Mouse (Mus musculus) liver, embryonic 11.5 days (tissue): ENCODE results near the gene Fos. TPM values are rescaled to one million over a fixed set of nuclear protein-coding genes. Genes with fewer than 3 reads are reported as not detected.

Experiments used
- ATAC-seq: fragments of 200-750 bp; cut with Nextera tagmentation; replicated peaks from 2 replicates; pipeline ENCODE4 v1.8.0; 2017; ENCODE audit warnings: moderate number of reproducible peaks, mild to moderate bottlenecking, moderate TSS enrichment, moderate library complexity; ENCODE audit not compliant: low FRiP score
- DNase-seq: peaks from one replicate; pipeline ENCODE4 v3.0.0-alpha.2; 2017; ENCODE audit warnings: low spot score
- H3K27ac ChIP-seq: fragments of 300-500 bp; sonication (generic); 2 replicates; pipeline ENCODE4 v1.5.1; 2014; ENCODE audit warnings: mild to moderate bottlenecking, low read depth, low read length, control low read depth
- H3K27me3 ChIP-seq: fragments of 300-500 bp; sonication (generic); replicated peaks from 2 replicates; pipeline ENCODE4 v1.6.1; 2014; ENCODE audit warnings: low read length, mixed read lengths; ENCODE audit not compliant: control insufficient read depth, insufficient read depth
- H3K36me3 ChIP-seq: fragments of 300-500 bp; sonication (generic); 2 replicates; pipeline ENCODE4 v1.6.1; 2014; ENCODE audit warnings: mild to moderate bottlenecking, low read length, moderate library complexity, mixed read lengths; ENCODE audit not compliant: control insufficient read depth, insufficient read depth
- H3K4me1 ChIP-seq: fragments of 300-500 bp; sonication (generic); replicated peaks from 2 replicates; pipeline ENCODE4 v1.6.1; 2014; ENCODE audit warnings: low read length, mixed read lengths; ENCODE audit not compliant: control insufficient read depth, insufficient read depth
- H3K4me2 ChIP-seq: fragments of 300-500 bp; sonication (generic); 2 replicates; pipeline ENCODE4 v1.6.1; 2014; ENCODE audit warnings: mild to moderate bottlenecking, control low read depth, moderate library complexity
- H3K4me3 ChIP-seq: fragments of 300-500 bp; sonication (generic); 2 replicates; pipeline ENCODE4 v1.5.1; 2014; ENCODE audit warnings: low read depth, low read length, control low read depth
- H3K9ac ChIP-seq: fragments of 300-500 bp; sonication (generic); 2 replicates; pipeline ENCODE4 v1.6.1; 2014; ENCODE audit warnings: low read depth, low read length, control low read depth
- H3K9me3 ChIP-seq: fragments of 300-500 bp; sonication (generic); 2 replicates; pipeline ENCODE4 v1.6.1; 2016; ENCODE audit warnings: low read length, inconsistent platforms, mixed read lengths; ENCODE audit not compliant: control insufficient read depth
- WGBS: fragments of 180-500 bp; shearing (Covaris S2); extraction: QIAGEN DNeasy Blood & Tissue Kit; methylation state at CpG from one replicate; pipeline ENCODE4 v1.1.7; 2014; 5-methylcytosine and 5-hydroxymethylcytosine counted together
- polyA plus RNA-seq: library from polyadenylated mRNA; unstranded; fragments of >200 nt; fragmentation: Nextera tagmentation; extraction: Ambion mirVana; gene quantifications from 2 replicates; pipeline ENCODE4 v1.2.1, GENCODE M21; 2014

Fos gene
- polyA plus RNA-seq, 1 experiment from 2014 or later = 1.6 TPM

DNA sequence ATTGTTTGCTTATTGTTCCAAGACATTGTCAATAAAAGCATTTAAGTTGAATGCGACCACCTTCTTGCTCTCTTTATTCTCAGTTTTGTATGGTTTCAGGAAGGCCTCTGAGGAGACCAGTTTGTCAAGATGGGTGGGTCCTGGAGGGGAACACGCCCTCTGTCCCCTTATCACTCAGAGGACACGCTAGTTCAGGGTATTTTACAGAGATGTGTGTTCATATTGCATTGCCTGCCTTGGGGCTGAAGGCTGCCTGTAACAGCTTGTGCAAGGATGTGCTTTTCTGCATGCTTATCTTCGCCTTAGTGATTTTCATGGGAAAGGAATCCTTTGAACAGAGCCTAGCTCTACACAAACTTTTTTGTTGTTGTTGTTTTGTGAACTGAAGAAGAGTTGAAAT lies 3.5 kb downstream of the Fos start:
- no peak overlapping the region for H3K9ac ChIP-seq
- no peak overlapping the region for H3K4me3 ChIP-seq
- no peak overlapping the region for H3K27ac ChIP-seq
- no peaks in the 10 kb centered on the region for H3K36me3 ChIP-seq
- peak overlapping the region; percentile 7; the same call in 1 of the 2 replicates for H3K4me2 ChIP-seq
- 57% methylated on average over 4 of the region's 4 CpGs for WGBS
- DNase-seq (no peak), ATAC-seq (peak; percentile 71)
- peaks cover 35% of the 10 kb centered on the region for H3K27me3 ChIP-seq
- no peaks in the 10 kb centered on the region for H3K9me3 ChIP-seq
- peaks cover 27% of the 10 kb centered on the region for H3K4me1 ChIP-seq

DNA sequence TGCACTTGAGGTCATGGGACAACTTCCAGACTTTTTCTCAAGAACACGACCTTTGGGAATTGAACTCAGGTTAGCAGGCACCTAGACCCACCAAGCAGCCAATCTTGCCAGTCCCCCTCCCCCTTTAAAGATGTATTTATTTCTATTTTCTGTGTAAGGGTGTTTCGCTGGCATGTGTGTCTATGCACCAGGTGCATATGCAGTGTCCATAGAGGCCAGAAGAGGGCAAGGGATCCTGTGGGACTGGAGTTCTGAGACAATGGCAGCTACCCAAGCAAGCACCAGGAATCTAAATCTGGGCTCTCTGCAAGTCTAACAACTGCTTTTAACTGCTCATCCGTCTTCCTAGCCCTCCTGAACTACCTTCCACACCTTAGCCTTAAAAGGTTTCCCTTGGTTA lies 4.1 kb downstream of the Fos start:
- H3K36me3 ChIP-seq = no peaks in the 10 kb centered on the region
- H3K9me3 ChIP-seq = no peaks in the 10 kb centered on the region
- H3K4me1 ChIP-seq = peaks cover 21% of the 10 kb centered on the region
- H3K27me3 ChIP-seq = peaks cover 29% of the 10 kb centered on the region
- H3K4me3 ChIP-seq = no peak overlapping the region
- H3K4me2 ChIP-seq = no peak overlapping the region; the same call in 1 of the 2 replicates
- DNase-seq (no peak), ATAC-seq (no peak)
- H3K27ac ChIP-seq = no peak overlapping the region
- H3K9ac ChIP-seq = no peak overlapping the region
- WGBS = 70% methylated on average over 3 of the region's 3 CpGs

DNA sequence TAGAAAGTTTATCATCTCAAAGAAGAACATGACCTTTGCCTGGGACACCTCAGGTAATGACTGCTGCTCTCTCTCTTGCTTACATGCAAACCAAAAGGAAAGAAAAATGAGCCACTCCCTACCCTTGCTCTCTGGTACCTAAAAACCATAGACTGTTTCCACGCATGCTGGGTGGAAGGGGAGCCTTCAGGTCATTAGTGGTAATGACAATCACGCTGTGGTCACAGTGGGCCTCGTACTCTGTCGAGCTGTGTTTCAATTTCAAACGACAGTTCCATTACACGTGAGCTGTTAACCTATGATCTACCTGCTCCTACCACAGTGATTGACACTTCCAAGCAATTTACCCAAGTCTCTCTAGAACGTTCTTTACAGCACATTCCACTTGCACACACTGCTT lies 5.0 kb downstream of the Fos start:
- Histone ChIP-seq H3K4me2 (no peak overlapping the region), H3K27me3 (peaks cover 26% of the 10 kb centered on the region), H3K4me3 (no peak overlapping the region), H3K27ac (no peak overlapping the region), H3K9me3 (no peaks in the 10 kb centered on the region), H3K4me1 (peaks cover 16% of the 10 kb centered on the region), H3K36me3 (no peaks in the 10 kb centered on the region), H3K9ac (no peak overlapping the region)
- ATAC-seq (no peak), DNase-seq (no peak)
- 74% methylated on average over 7 of the region's 7 CpGs for WGBS

DNA sequence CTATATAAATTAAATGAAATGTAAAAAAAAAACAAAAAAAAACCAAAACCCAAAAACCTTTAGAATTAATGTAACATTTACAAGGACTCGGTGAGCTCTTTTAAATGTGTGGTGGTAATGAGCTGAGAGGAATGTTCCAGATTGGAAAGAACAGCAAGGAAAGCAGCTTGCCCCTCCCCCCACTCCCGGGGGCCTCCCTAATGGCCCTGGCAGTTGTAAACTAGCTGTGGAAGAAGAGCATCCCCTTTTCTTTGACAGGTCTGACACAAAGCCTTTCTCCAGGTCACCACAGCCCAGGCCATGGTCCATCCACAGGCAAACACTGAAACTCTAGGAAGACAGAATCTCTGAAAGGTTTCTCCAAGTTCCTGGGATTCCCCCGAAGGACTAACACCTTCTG lies 5.5 kb downstream of the Fos start:
- Histone ChIP-seq H3K27ac (no peak overlapping the region), H3K4me3 (no peak overlapping the region), H3K4me2 (no peak overlapping the region), H3K4me1 (peaks cover 16% of the 10 kb centered on the region), H3K9me3 (no peaks in the 10 kb centered on the region), H3K9ac (no peak overlapping the region), H3K36me3 (no peaks in the 10 kb centered on the region), H3K27me3 (peaks cover 26% of the 10 kb centered on the region)
- 30% methylated on average over 3 of the region's 3 CpGs for WGBS
- ATAC-seq (no peak), DNase-seq (no peak)

DNA sequence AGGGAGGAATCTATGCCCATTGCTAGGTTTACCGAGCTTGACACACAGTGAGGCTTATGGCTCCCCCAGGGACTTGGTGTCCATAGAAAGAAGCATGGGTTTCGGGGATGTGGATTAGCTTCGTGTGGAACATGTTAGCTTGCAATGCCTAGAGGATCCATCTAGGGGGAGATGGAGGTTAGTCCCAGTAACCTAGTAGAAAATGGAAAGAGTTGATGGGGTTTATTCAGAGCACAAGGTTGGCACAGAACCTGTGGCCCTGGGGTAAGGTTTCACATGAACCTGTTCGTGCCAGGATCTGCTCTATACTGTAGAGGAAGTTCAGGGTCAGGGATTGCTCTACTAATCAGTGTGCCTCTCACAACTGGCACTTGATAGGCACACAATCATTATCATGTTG lies 9.5 kb downstream of the Fos start:
- no peaks in the 10 kb centered on the region for H3K36me3 ChIP-seq
- peaks cover 11% of the 10 kb centered on the region for H3K4me1 ChIP-seq
- no peak for DNase-seq
- H3K9me3 ChIP-seq = no peaks in the 10 kb centered on the region
- no peak overlapping the region for H3K9ac ChIP-seq
- H3K4me2 ChIP-seq = no peak overlapping the region
- peaks cover 20% of the 10 kb centered on the region for H3K27me3 ChIP-seq
- no peak overlapping the region for H3K27ac ChIP-seq
- no peak overlapping the region for H3K4me3 ChIP-seq
- ATAC-seq = no peak
- 38% methylated on average over 4 of the region's 4 CpGs for WGBS

DNA sequence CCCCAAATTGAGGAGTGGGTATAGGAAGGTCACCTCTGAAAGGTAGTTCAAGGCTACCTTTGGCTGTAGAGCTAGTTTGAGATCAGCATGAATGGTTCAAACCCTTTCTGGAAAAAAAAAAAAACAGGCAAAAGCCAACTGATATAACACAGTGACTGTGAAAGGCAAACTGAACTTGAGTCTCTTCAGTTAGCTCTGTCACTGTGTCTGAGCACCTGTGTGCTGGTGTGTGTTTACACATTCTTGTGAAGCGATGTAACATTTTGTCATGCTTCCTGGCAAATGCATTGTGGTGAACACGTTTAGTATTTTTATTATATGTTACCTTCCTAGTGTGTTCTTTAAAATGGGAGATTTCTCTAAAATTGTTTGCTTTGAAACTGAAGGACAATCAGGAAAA lies 11.0 kb downstream of the Fos start:
- no peak overlapping the region for H3K4me2 ChIP-seq
- no peak overlapping the region for H3K9ac ChIP-seq
- no peak overlapping the region for H3K27ac ChIP-seq
- WGBS = 70% methylated on average over 2 of the region's 2 CpGs
- no peak overlapping the region for H3K4me3 ChIP-seq
- no peaks in the 10 kb centered on the region for H3K9me3 ChIP-seq
- H3K4me1 ChIP-seq = peaks cover 11% of the 10 kb centered on the region
- no peaks in the 10 kb centered on the region for H3K36me3 ChIP-seq
- ATAC-seq = no peak
- peaks cover 14% of the 10 kb centered on the region for H3K27me3 ChIP-seq
- DNase-seq = no peak

DNA sequence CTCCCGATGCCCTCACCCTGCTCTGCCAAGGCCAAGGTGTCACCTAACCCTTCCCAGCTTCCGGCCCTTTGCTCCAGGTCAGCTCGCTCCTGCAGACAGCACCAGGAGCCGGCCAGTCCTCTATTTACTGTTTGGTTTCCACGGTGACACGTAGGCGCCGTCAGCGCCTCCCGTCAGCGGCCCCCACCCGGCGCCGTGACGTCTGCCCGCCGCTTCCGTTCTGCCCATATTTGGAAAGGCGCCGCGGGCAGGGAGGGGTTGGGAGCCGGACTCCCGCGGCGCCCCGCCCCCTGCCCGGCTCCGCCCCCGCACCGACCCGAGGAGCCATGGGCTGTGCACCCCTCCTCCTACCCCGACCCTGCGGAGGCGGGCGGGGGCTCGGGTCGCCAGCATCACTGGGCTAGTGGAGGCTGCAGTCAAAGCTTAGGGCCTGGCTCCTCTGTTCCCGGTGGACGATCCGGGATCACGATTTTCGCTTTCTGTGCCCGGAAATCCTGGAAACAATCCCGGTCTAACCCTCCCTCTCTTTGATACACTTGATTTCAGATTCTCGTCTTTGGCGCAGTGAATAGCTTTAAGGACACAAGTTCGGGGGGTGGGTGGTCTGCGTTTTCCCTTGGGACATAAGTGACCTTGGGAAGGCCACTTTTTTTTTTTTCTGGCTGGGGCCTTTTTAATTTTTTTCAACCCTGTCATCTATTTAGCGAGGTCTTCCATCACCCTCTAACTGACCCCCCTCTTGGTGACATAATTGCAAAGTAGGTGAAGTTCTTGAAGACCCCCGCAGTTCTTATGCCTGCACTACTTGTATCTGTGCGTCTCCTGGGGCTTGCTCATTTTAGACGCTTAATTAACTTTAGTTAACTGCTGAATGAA lies 12.4 kb downstream of the Fos start:
- peak; percentile 96 for ATAC-seq
- H3K27ac ChIP-seq = peak overlapping the region; percentile 63; the same call in 1 of the 2 replicates
- peak overlapping the region; percentile 71 for H3K9ac ChIP-seq
- no peaks in the 10 kb centered on the region for H3K36me3 ChIP-seq
- peak overlapping the region; percentile 70 for H3K4me3 ChIP-seq
- H3K4me2 ChIP-seq = peak overlapping the region; percentile 95
- H3K9me3 ChIP-seq = no peaks in the 10 kb centered on the region
- peak; percentile 94 for DNase-seq
- H3K27me3 ChIP-seq = peaks cover 19% of the 10 kb centered on the region
- WGBS = 1% methylated on average over 52 of the region's 52 CpGs
- peaks cover 11% of the 10 kb centered on the region for H3K4me1 ChIP-seq

DNA sequence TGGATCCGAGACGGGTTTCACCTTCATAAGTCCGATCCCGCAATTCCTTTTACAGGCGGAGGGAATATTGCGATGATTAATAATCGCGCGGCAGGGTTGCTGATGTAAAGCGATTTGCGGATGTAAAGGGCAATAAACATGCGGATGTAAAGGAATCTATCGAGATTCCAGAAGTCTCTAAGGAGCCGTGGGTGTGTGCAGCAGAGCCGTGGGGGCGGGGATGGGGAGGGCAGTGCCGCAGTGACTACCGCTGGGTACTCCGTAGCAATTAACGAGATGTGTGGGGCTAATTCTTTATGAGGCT lies 13.0 kb downstream of the Fos start:
- Histone ChIP-seq H3K27me3 (peaks cover 19% of the 10 kb centered on the region), H3K27ac (no peak overlapping the region), H3K4me3 (peak overlapping the region; percentile 70), H3K4me2 (peak overlapping the region; percentile 95), H3K4me1 (peaks cover 11% of the 10 kb centered on the region), H3K9me3 (no peaks in the 10 kb centered on the region), H3K9ac (0 out of 2 replicates have a peak overlapping the region, but pooled peaks have one; percentile 35), H3K36me3 (no peaks in the 10 kb centered on the region)
- DNase-seq = no peak
- WGBS = under 1% methylated on average over 20 of the region's 20 CpGs
- no peak for ATAC-seq

DNA sequence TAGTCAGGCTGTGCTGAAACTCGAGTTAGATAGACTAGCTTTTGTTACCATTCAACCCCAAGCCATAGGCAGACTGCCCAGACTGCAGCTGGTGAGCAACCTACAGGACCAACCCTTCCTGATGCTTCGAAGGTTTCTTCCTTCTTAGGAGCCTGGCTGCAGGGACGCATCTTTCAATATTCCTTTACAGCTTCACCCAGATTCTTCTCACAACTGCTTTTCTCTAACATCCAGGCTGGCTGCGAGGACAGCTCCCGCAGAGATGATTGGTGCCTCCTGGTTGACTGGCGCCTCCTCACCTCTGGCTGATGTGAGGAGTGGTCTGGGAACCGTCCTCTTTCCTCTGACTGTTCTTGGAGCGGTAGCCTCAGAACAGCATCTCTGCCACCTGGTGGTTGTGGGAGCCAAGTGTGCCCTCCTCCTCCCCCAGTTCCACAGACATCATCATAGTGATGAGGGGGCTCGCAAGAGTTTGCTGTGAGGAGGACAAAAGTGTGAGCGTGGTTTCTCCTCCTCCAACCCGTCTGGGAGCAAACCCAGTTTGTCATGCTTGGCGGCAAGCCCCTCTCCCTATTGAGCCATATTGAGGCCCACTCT lies 14.0 kb downstream of the Fos start:
- no peaks in the 10 kb centered on the region for H3K36me3 ChIP-seq
- DNase-seq = peak; percentile 63
- peak overlapping the region; percentile 95 for H3K4me2 ChIP-seq
- ATAC-seq = no peak
- 1% methylated on average over 12 of the region's 12 CpGs for WGBS
- peaks cover 11% of the 10 kb centered on the region for H3K4me1 ChIP-seq
- no peaks in the 10 kb centered on the region for H3K9me3 ChIP-seq
- no peak overlapping the region for H3K27ac ChIP-seq
- H3K9ac ChIP-seq = no peak overlapping the region
- H3K4me3 ChIP-seq = peak overlapping the region; percentile 70; the same call in 1 of the 2 replicates
- peaks cover 19% of the 10 kb centered on the region for H3K27me3 ChIP-seq
